Mouse (Mus musculus): ENCODE measurements around the gene Tmigd3. TPM values are rescaled to one million over a fixed set of nuclear protein-coding genes. Genes with fewer than 3 reads are reported as not detected.
A peak's percentile ranks its signal among the peaks of the same experiment; 100 is the strongest.

Tmigd3 gene
- polyA plus RNA-seq, 1 experiment from 2014 or later = 0.41 TPM

DNA sequence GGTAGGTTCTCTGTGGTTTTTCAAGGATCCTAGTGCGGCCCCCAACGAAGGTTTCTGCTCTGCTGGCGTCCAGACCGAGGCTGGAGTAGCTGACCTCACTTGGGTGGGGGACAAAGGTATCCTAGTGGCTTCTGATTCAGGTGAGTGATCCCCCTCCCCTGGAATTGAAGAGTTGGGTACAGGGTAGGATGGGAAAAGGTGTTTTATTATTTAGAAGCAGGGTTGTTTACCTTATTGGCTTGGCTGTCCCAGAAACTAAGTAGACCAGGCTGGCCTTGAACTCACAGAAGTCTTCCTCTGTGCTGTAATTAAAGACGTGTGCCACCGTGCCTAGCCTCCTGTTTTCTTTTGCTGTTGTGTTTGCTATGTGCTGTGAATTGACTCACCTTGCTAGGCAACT lies 89.3 kb downstream of the Tmigd3 start, which contains the start of gene Atp5f1:
Atp5f1 (minus strand) TSS at position 101 of the 400 bp plus-strand sequence.
- Histone ChIP-seq H3K4me2 (ENCODE audit: low read length) (peak within 1 kb of the TSS; percentile 93), H3K27me3 (ENCODE audit: control insufficient read depth, insufficient read depth, low read length) (no peaks in the 10 kb centered on the region), H3K36me3 (ENCODE audit: control insufficient read depth, insufficient read depth, low read length) (peaks cover 71% of the 10 kb centered on the region), H3K4me3 (ENCODE audit: control insufficient read depth in 1 of 2, insufficient read depth in 1 of 2, low read depth in 1 of 2, low read length in 2 of 2) (peak within 1 kb of the TSS; percentile 89 to 91), H3K27ac (replicated peaks in 1 of 2; ENCODE audit: control insufficient read depth in 1 of 2, insufficient read depth in 1 of 2, low read depth in 2 of 2, low read length in 2 of 2) (peak within 1 kb of the TSS; percentile 89 to 96), H3K9me3 (ENCODE audit: control insufficient read depth, low read length) (no peaks in the 10 kb centered on the region), H3K4me1 (ENCODE audit: control insufficient read depth in 2 of 2, insufficient read depth in 2 of 2, low read length in 2 of 2) (peaks cover 0 to 31% of the 10 kb centered on the region in 2 experiments; a peak in 2 of 4 replicates), H3K9ac (ENCODE audit: low read length) (peak within 1 kb of the TSS; percentile 99)
- ATAC-seq (ENCODE audit: insufficient number of reproducible peaks, insufficient read depth, low FRiP score, low read depth) = no peak
- 4% methylated on average over 6 of the region's 6 CpGs for WGBS

DNA sequence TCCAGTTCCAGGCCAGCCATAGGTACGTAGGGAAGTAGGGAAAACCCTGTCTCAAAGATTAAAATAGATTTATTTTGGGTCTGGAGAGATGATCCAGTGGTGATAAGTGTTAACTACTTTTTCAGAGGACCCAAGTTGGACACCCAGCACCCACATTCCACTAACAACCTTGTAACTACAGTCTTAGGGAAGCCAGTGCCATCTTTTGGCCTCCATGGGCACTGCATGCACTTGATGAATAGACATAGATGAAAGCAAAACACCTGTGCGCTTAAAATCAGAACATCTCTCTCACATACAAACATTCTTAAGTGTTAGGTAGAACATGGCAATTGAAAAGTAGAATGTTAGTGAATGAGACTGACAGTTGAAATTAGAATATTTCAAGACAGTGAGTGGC lies 90.0 kb downstream of the Tmigd3 start:
- Histone ChIP-seq H3K36me3 (ENCODE audit: control insufficient read depth, insufficient read depth, low read length) (peaks cover 73% of the 10 kb centered on the region), H3K27ac (replicated peaks in 1 of 2; ENCODE audit: control insufficient read depth in 1 of 2, insufficient read depth in 1 of 2, low read depth in 2 of 2, low read length in 2 of 2) (no peak overlapping the region), H3K4me2 (ENCODE audit: low read length) (peak overlapping the region; percentile 93; the same call in 1 of the 2 replicates), H3K9me3 (ENCODE audit: control insufficient read depth, low read length) (no peaks in the 10 kb centered on the region), H3K4me1 (ENCODE audit: control insufficient read depth in 2 of 2, insufficient read depth in 2 of 2, low read length in 2 of 2) (peaks cover 0 to 30% of the 10 kb centered on the region in 2 experiments; a peak in 2 of 4 replicates), H3K4me3 (ENCODE audit: control insufficient read depth in 1 of 2, insufficient read depth in 1 of 2, low read depth in 1 of 2, low read length in 2 of 2) (no peak overlapping the region), H3K27me3 (ENCODE audit: control insufficient read depth, insufficient read depth, low read length) (no peaks in the 10 kb centered on the region), H3K9ac (ENCODE audit: low read length) (no peak overlapping the region)
- 91% methylated on average over 2 of the region's 2 CpGs for whole genome bisulfite sequencing
- no peak for ATAC-seq (ENCODE audit: insufficient number of reproducible peaks, insufficient read depth, low FRiP score, low read depth)

DNA sequence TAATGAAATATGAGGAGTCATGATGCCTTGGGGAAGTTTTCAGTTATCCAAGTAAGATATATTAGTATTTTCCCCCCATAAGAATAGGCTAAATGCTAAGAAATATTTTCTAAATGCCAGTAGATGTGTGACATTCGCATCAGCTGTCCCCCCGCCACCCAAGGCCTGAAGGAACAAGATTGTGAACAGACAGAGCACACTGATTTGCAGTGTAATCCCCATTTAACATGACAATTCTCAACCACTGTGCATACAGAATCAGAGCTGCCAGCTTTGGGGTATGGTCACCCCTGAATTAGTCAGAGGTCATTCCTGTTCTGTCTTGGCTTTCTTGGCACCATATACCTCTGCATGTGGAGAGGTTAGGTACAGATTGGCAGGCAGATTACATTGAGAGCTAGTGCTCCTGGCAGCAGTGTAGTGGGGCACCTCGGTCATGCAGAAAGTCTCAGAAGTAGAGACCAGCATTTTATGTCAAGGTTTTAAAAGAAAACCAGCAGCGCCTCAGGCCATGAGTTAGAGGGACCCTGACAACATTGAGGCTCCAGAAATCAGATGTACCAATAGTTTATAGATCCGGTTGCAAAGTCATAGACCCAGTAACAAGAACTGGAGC lies 101.2 kb downstream of the Tmigd3 start:
- Histone ChIP-seq H3K27ac (replicated peaks in 1 of 2; ENCODE audit: control insufficient read depth in 1 of 2, insufficient read depth in 1 of 2, low read depth in 2 of 2, low read length in 2 of 2) (no peak overlapping the region), H3K36me3 (ENCODE audit: control insufficient read depth, insufficient read depth, low read length) (peaks cover 44% of the 10 kb centered on the region), H3K27me3 (ENCODE audit: control insufficient read depth, insufficient read depth, low read length) (no peaks in the 10 kb centered on the region), H3K9me3 (ENCODE audit: control insufficient read depth, low read length) (no peaks in the 10 kb centered on the region), H3K4me2 (ENCODE audit: low read length) (no peak overlapping the region), H3K4me3 (ENCODE audit: control insufficient read depth in 1 of 2, insufficient read depth in 1 of 2, low read depth in 1 of 2, low read length in 2 of 2) (no peak overlapping the region), H3K4me1 (ENCODE audit: control insufficient read depth in 2 of 2, insufficient read depth in 2 of 2, low read length in 2 of 2) (no peaks in the 10 kb centered on the region), H3K9ac (ENCODE audit: low read length) (no peak overlapping the region)
- no peak for ATAC-seq (ENCODE audit: insufficient number of reproducible peaks, insufficient read depth, low FRiP score, low read depth)
- 78% methylated on average over 5 of the region's 5 CpGs for WGBS

DNA sequence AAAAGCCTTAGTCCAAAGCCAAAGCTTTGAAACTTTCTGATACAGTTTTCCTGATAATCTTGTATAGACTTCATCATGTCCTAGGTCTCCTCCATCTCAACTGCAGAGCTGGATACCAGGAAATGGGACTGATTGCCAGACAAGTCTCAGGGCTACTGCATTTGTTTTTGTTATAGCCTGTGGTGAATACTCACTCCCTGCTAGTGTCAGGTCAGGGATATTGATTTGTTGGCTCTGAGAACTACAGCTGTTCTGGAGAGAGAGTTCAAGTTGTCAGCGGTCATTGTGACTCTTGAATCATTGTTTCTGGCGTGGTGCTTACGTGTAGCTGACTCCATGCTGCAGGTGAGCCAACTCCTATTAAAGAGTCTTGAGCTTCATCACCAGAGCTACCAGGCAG lies 102.7 kb downstream of the Tmigd3 start, which contains the start of gene Ovgp1:
Ovgp1 (plus strand) TSS at position 301 of the 400 bp plus-strand sequence.
- 75% methylated on average over 3 of the region's 3 CpGs for WGBS
- H3K4me1 ChIP-seq (ENCODE audit: control insufficient read depth in 2 of 2, insufficient read depth in 2 of 2, low read length in 2 of 2) = no peaks in the 10 kb centered on the region
- H3K27me3 ChIP-seq (ENCODE audit: control insufficient read depth, insufficient read depth, low read length) = no peaks in the 10 kb centered on the region
- H3K4me2 ChIP-seq (ENCODE audit: low read length) = no peak within 1 kb of the TSS
- no peak within 1 kb of the TSS for H3K27ac ChIP-seq (replicated peaks in 1 of 2; ENCODE audit: control insufficient read depth in 1 of 2, insufficient read depth in 1 of 2, low read depth in 2 of 2, low read length in 2 of 2)
- H3K9ac ChIP-seq (ENCODE audit: low read length) = no peak within 1 kb of the TSS
- H3K9me3 ChIP-seq (ENCODE audit: control insufficient read depth, low read length) = no peaks in the 10 kb centered on the region
- H3K36me3 ChIP-seq (ENCODE audit: control insufficient read depth, insufficient read depth, low read length) = peaks cover 30% of the 10 kb centered on the region
- H3K4me3 ChIP-seq (ENCODE audit: control insufficient read depth in 1 of 2, insufficient read depth in 1 of 2, low read depth in 1 of 2, low read length in 2 of 2) = no peak within 1 kb of the TSS
- ATAC-seq (ENCODE audit: insufficient number of reproducible peaks, insufficient read depth, low FRiP score, low read depth) = no peak

Other genes starting within 250 kb of the Tmigd3 start
- gene Ddx20, start 183.3 kb upstream of the Tmigd3 start, polyA plus RNA-seq (2014; fragmentation: Nextera tagmentation; extraction: Ambion mirVana) = 17.0 and 20.2 TPM in 2 replicates
- 1.2 and 1.7 TPM in 2 replicates for gene Inka2, start 166.3 kb upstream of the Tmigd3 start, polyA plus RNA-seq (2014; fragmentation: Nextera tagmentation; extraction: Ambion mirVana)
- gene Rap1a, start 69.6 kb upstream of the Tmigd3 start, polyA plus RNA-seq (2014; fragmentation: Nextera tagmentation; extraction: Ambion mirVana) = 66.9 and 77.3 TPM in 2 replicates
- gene Adora3, start within 50 bp of the Tmigd3 start, polyA plus RNA-seq (2014; fragmentation: Nextera tagmentation; extraction: Ambion mirVana) = not detected in 2 replicates
- gene I830077J02Rik, start 61.8 kb downstream of the Tmigd3 start, polyA plus RNA-seq (2014; fragmentation: Nextera tagmentation; extraction: Ambion mirVana) = 1.5 and 1.8 TPM in 2 replicates
- gene Wdr77, start 88.5 kb downstream of the Tmigd3 start, polyA plus RNA-seq (2014; fragmentation: Nextera tagmentation; extraction: Ambion mirVana) = 83.4 and 91.9 TPM in 2 replicates
- 903 and 907 TPM in 2 replicates for gene Atp5f1, start 89.2 kb downstream of the Tmigd3 start, polyA plus RNA-seq (2014; fragmentation: Nextera tagmentation; extraction: Ambion mirVana)
- gene Ovgp1, start 102.8 kb downstream of the Tmigd3 start, polyA plus RNA-seq (2014; fragmentation: Nextera tagmentation; extraction: Ambion mirVana) = 1.2 and 1.8 TPM in 2 replicates
- not detected in 2 replicates for gene Pifo, start 143.7 kb downstream of the Tmigd3 start, polyA plus RNA-seq (2014; fragmentation: Nextera tagmentation; extraction: Ambion mirVana)
- 0.34 TPM in 1 of 2 replicates, not detected in the other for gene Chil5, start 161.9 kb downstream of the Tmigd3 start, polyA plus RNA-seq (2014; fragmentation: Nextera tagmentation; extraction: Ambion mirVana)
- gene Chia1, start 242.3 kb downstream of the Tmigd3 start, polyA plus RNA-seq (2014; fragmentation: Nextera tagmentation; extraction: Ambion mirVana) = 0.12 and 0.19 TPM in 2 replicates

Data from heart, embryonic 14.5 days (tissue).